11 mouse cellular contexts compared by ENCODE assay signal in the genomic region with DNA sequence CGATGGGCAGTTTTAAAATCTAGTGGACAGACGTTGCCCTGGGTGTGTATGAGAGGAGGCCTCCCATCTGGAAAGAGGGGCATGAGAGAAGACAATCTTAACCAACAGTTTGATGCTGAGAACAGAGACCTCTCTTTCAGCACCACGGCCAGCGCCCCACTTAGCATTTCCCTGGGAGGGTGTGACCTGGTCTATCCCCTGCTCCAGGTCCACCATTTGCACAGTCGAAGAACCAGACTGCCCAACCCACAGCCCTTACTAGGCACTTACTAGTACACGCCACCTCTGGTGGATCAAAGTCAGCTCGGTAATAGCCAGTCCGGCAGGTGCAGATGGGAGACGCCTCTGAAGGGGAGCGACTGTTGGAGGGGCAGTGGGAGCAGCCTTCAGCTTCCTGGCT.
DNase-seq lines count a peak whose midpoint lies in the region; ATAC-seq and TF ChIP-seq lines count a peak whose summit lies in the region.
"Had no signal": no experiment of that assay in that cellular context is flagged by ENCODE, and none has a peak within 500 bp of the region (broad histone marks: within the 10 kb centered on the region; RNA-seq: fewer than 3 reads in every experiment).

No protein-coding gene starts in this region.

- ATAC-seq in limb, embryonic 14.5 days (ENCODE audit: low FRiP score, low read depth), result no peak
- no peak for ATAC-seq in erythroid progenitor cell, adult 5-6 weeks (replicated peaks; ENCODE audit: low FRiP score, poor library complexity, severe bottlenecking)

- H3K27ac ChIP-seq in limb, embryonic 14.5 days (replicated peaks; ENCODE audit: low read depth, low read length), result no peak overlapping the region
- H3K27ac ChIP-seq: lung, embryonic 15.5 days; neural tube, embryonic 13.5 days had no signal

- TF ChIP-seq POLR2A in limb, embryonic 14.5 days (IDR thresholded peaks at IDR 0.05; ENCODE audit: borderline replicate concordance, extremely low read depth, insufficient read depth, insufficient read length), result no peak

- no peak overlapping the region for H3K4me2 ChIP-seq in limb, embryonic 14.5 days (replicated peaks; ENCODE audit: low read depth, low read length, severe bottlenecking)
- H3K4me2 ChIP-seq: lung, embryonic 15.5 days; neural tube, embryonic 13.5 days had no signal

- H3K36me3 ChIP-seq in limb, embryonic 14.5 days (ENCODE audit: control insufficient read depth, insufficient read depth, low read length), result no peaks in the 10 kb centered on the region
- H3K36me3 ChIP-seq: lung, embryonic 15.5 days; neural tube, embryonic 13.5 days had no signal

- WGBS in limb, embryonic 14.5 days, result 62% methylated on average over 10 of the region's 10 CpGs

- H3K4me1 ChIP-seq in limb, embryonic 14.5 days (ENCODE audit: control insufficient read depth, insufficient read depth, low read length), result no peaks in the 10 kb centered on the region
- H3K4me1 ChIP-seq: lung, embryonic 15.5 days had no signal

- DNase-seq in adrenal gland, postnatal 10 days, result peak; percentile 62
- DNase-seq in adrenal gland, postnatal 4 days (ENCODE audit: low spot score in 2 of 2), result no peak
- DNase-seq in kidney, postnatal 14 days, result peak; percentile 17
- no peak for DNase-seq in kidney, adult 9 months
- peak; percentile 52 for DNase-seq in ZHBTc4 (ENCODE audit: low read depth, low spot score)
- peak; percentile 64 for DNase-seq in limb, embryonic 14.5 days (ENCODE audit: low spot score)
- no peak for DNase-seq in thymus, postnatal 14 days
- DNase-seq: cerebellum, adult 2 months had no signal

- no peak overlapping the region for H3K4me3 ChIP-seq in limb, embryonic 14.5 days (replicated peaks; ENCODE audit: low read length)
- H3K4me3 ChIP-seq: lung, embryonic 15.5 days; neural tube, embryonic 13.5 days had no signal

- no peak overlapping the region for H3K9ac ChIP-seq in limb, embryonic 14.5 days (ENCODE audit: low read depth, low read length, severe bottlenecking)
- H3K9ac ChIP-seq: lung, embryonic 15.5 days; neural tube, embryonic 13.5 days had no signal

- no peaks in the 10 kb centered on the region for H3K27me3 ChIP-seq in limb, embryonic 14.5 days (ENCODE audit: control insufficient read depth, insufficient read depth, low read length)
- H3K27me3 ChIP-seq: lung, embryonic 15.5 days; neural tube, embryonic 13.5 days had no signal

- no peaks in the 10 kb centered on the region for H3K9me3 ChIP-seq in limb, embryonic 14.5 days (ENCODE audit: control insufficient read depth, low read length)
- H3K9me3 ChIP-seq: lung, embryonic 15.5 days; neural tube, embryonic 13.5 days had no signal

Comparison
In these comparisons a context has a peak if more than half of its experiments do, and no peak if none do; other contexts are left out.
1. DNase-seq: peak in adrenal gland, postnatal 10 days (single experiment), kidney, postnatal 14 days (single experiment), ZHBTc4 (single experiment) and limb, embryonic 14.5 days (single experiment); none in adrenal gland, postnatal 4 days (0 of 2), kidney, adult 9 months (single experiment) and thymus, postnatal 14 days (single experiment).